Mouse (Mus musculus) lung, postnatal 0 days (tissue): Measurements from ENCODE around the gene Zfp871.

Source experiments
- CTCF ChIP-seq: IDR thresholded peaks from 2 replicates; pipeline ENCODE4 v1.5.1; 2016; ENCODE audit warnings: antibody characterized with exemption, mild to moderate bottlenecking
- EP300 ChIP-seq: IDR thresholded peaks from 2 replicates; pipeline ENCODE4 v1.6.1; 2016; ENCODE audit warnings: antibody characterized with exemption, mild to moderate bottlenecking, control low read depth

DNA sequence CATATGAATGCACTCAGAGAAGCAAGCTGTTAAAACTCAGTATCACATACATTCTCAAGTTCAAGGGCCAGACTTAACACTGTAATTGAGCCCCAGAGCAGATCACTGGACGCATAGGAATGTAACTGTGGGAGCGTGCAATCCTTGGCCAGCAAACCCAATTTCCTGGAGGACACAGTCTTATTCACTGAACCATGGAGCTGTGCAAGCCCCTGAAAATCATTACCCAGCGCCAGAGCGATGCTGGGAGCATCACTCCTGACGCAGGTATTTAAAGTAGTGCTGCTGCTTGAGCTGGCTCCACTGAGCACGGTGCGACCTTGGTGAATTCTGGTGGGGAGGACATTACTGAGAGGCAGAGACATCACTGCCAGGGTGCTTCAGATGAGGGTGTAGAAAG lies 26.0 kb upstream of the Zfp871 start:
- TF ChIP-seq CTCF (no peak), EP300 (no peak)
